ENCODE assay signal across 28 mouse cellular contexts in the genomic region with DNA sequence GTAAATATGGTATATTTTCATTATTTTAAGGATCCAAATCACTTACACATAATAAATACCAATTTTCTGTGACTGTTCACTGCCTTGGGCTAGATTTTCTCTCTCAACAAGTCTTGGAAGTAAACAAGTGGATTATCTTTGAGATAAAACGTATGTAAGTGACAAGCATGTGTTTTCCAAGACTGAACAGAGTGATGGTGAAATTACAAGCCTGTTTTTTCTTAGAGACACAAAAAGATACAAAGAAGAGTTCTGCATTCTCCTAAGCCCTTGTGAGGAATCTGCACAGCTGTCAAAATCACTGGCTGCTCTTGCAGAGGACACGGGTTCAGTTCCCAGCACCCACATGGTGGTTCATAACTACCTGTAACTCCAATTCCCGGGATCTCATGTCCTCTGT.
"Had no signal": no experiment of that assay in that cellular context is flagged by ENCODE, and none has a peak within 500 bp of the region (broad histone marks: within the 10 kb centered on the region; RNA-seq: fewer than 3 reads in every experiment).

No protein-coding gene starts in this region.

- H3K4me2 ChIP-seq: embryonic facial prominence, embryonic 12.5 days; embryonic facial prominence, embryonic 13.5 days; embryonic facial prominence, embryonic 15.5 days; forebrain, embryonic 12.5 days; forebrain, embryonic 13.5 days; forebrain, embryonic 15.5 days had no signal

- H3K36me3 ChIP-seq: embryonic facial prominence, embryonic 10.5 days; embryonic facial prominence, embryonic 12.5 days; embryonic facial prominence, embryonic 13.5 days; embryonic facial prominence, embryonic 15.5 days; forebrain, embryonic 10.5 days; forebrain, embryonic 15.5 days had no signal

- DNase-seq: cerebellum, adult 18-20 months; cerebellum, adult 2 months; cerebellum, adult 8-10 months; cerebellum, adult 9-10 months; cerebellum, adult 9-11 months; cerebellum, postnatal 10 days; cerebellum, postnatal 14 days; cerebellum, postnatal 25 days; cerebellum, postnatal 36 days; embryo, embryonic 11 days; forebrain, postnatal 0 days; gastrocnemius, adult 2 months; gastrocnemius, postnatal 10 days; gastrocnemius, postnatal 14 days; gastrocnemius, postnatal 25 days; gastrocnemius, postnatal 36 days; heart, adult 11 months had no signal

- H3K4me3 ChIP-seq: embryonic facial prominence, embryonic 10.5 days; embryonic facial prominence, embryonic 12.5 days; embryonic facial prominence, embryonic 13.5 days; embryonic facial prominence, embryonic 15.5 days; erythroblast, embryonic 14.5 days; forebrain, embryonic 10.5 days; forebrain, embryonic 12.5 days; forebrain, embryonic 13.5 days; forebrain, embryonic 15.5 days; gastrocnemius, adult 2 months had no signal

- ATAC-seq: forebrain, embryonic 13.5 days; forebrain, embryonic 14.5 days; forebrain, embryonic 15.5 days; forebrain, embryonic 16.5 days; forebrain, postnatal 0 days had no signal

- H3K27me3 ChIP-seq: embryonic facial prominence, embryonic 12.5 days; embryonic facial prominence, embryonic 13.5 days; embryonic facial prominence, embryonic 15.5 days; forebrain, embryonic 12.5 days; forebrain, embryonic 13.5 days; forebrain, embryonic 15.5 days had no signal

- H3K9ac ChIP-seq: embryonic facial prominence, embryonic 12.5 days; embryonic facial prominence, embryonic 13.5 days; embryonic facial prominence, embryonic 15.5 days; forebrain, embryonic 12.5 days; forebrain, embryonic 13.5 days; forebrain, embryonic 15.5 days; forebrain, postnatal 0 days had no signal

- H3K4me1 ChIP-seq: embryonic facial prominence, embryonic 10.5 days; forebrain, embryonic 10.5 days had no signal

- H3K9me3 ChIP-seq: embryonic facial prominence, embryonic 10.5 days; embryonic facial prominence, embryonic 12.5 days; embryonic facial prominence, embryonic 13.5 days; embryonic facial prominence, embryonic 15.5 days; forebrain, embryonic 10.5 days; forebrain, embryonic 12.5 days; forebrain, embryonic 13.5 days; forebrain, embryonic 15.5 days had no signal

- H3K27ac ChIP-seq: embryonic facial prominence, embryonic 10.5 days; embryonic facial prominence, embryonic 12.5 days; embryonic facial prominence, embryonic 13.5 days; embryonic facial prominence, embryonic 15.5 days; forebrain, embryonic 10.5 days; forebrain, embryonic 12.5 days; forebrain, embryonic 13.5 days; forebrain, embryonic 15.5 days; gastrocnemius, adult 2 months had no signal
